2 mouse cellular contexts compared by ENCODE assay signal in the genomic region with DNA sequence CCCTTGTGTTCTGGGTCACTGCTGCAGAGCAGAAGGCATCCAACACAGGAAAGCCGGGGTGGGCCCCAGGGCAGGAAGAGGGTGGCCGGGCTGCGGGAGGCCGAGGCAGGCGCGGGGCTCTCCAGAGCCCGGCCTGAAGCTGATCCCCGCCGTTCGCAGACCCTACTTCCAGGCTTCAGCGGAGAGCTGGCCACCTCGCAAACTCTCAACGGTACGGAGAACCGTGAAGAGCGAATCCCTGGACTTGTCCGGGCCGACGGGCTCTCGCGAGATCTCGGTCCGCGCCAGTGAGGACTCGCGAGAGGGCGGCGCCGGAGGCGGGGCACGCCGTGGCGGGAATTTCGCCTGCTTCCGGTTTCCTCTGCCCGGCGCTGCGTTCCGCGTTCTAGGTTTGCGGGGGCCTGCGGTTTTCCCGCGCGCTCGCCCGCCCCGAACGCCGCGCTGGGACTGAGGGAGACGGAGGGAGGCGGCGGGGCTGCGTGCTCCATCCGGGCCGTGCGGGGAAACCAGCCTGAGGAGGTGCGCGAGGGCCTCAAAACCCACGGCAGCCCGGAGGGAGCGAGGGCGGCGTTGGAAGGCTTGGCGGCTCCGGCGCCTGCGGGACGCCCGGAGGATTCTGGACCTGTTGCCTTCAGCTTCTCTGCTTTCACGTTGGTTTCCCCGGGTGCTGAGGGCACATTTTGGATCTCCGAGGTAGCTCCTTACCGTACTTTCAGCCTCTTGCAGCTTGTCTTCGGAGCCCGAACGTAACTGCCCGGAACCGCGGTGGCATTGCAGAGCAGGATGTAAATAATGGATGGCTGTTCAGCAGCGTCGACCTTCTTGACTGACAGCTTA.
A peak's percentile ranks its signal among the peaks of the same experiment; 100 is the strongest.
TF ChIP-seq lines count a peak whose summit lies in the region.

A gene (plus strand): TSS at position 336 of the 837 bp plus-strand sequence.

TF ChIP-seq in C2C12, 6 proteins besides CTCF, POLR2A, EP300 and RAD21 (continued from another document):
- no peak for TF ChIP-seq MYOD1 (IDR thresholded peaks at IDR 0.05; ENCODE audit: control insufficient read depth, insufficient read length, low read depth)
- TF ChIP-seq MAX (IDR thresholded peaks at IDR 0.05), result no peak

TF ChIP-seq in myocyte, 11 proteins besides CTCF, POLR2A, EP300 and RAD21 (continued from another document):
- TF ChIP-seq MYOG (IDR thresholded peaks at IDR 0.05; ENCODE audit: control insufficient read depth in 1 of 3, insufficient read depth in 1 of 3, insufficient read length in 2 of 3, low read depth in 2 of 3) (peak in 1 of 3 experiments; percentile 1), TCF3 (IDR thresholded peaks at IDR 0.05; ENCODE audit: insufficient read length, low read depth) (no peak)
